Mouse (Mus musculus): Measurements from ENCODE around the gene Plod1. TPM values are rescaled to one million over a fixed set of nuclear protein-coding genes. Genes with fewer than 3 reads are reported as not detected.
A peak's percentile ranks its signal among the peaks of the same experiment; 100 is the strongest.
"Not testable (repeated sequence)": the region's sequence is repeated elsewhere in the genome, so short reads cannot be mapped to it uniquely, and the experiment has no call there.

Gene Plod1
- polyA plus RNA-seq, 1 experiment from 2014 or later: 39.0 TPM

- Histone ChIP-seq H3K4me1 (ENCODE audit: control insufficient read depth, insufficient read depth, low read length) (peaks cover 15% of the 10 kb centered on the region), H3K27me3 (replicated peaks; ENCODE audit: control insufficient read depth, insufficient read depth, low read length) (no peaks in the 10 kb centered on the region), H3K4me2 (ENCODE audit: low read depth, low read length) (peak within 1 kb of the TSS; percentile 78), H3K9me3 (ENCODE audit: control insufficient read depth, low read length) (no peaks in the 10 kb centered on the region), H3K4me3 (ENCODE audit: low read length) (peak within 1 kb of the TSS; percentile 90), H3K27ac (ENCODE audit: low read length) (peak within 1 kb of the TSS; percentile 83), H3K36me3 (ENCODE audit: control insufficient read depth, insufficient read depth, low read length) (peaks cover 29% of the 10 kb centered on the region), H3K9ac (ENCODE audit: low read depth, low read length) (peak within 1 kb of the TSS; percentile 91)
- under 1% methylated on average over 30 of the region's 30 CpGs for WGBS
- ATAC-seq: peak; percentile 99
Measured at GRCm38 (mm10) chr4:147868450-147869031, 68.0 kb downstream of the Plod1 start, which contains the start of the genes Miip and Fv1. Miip (minus strand) TSS chr4:147868816. Fv1 (plus strand) TSS chr4:147868979.

- peak overlapping the region; percentile 67 for H3K4me2 ChIP-seq (ENCODE audit: low read depth, low read length)
- ATAC-seq: peak; percentile 29
- H3K4me3 ChIP-seq (ENCODE audit: low read length): peak overlapping the region; percentile 90
- WGBS: 3% methylated on average over 22 of the region's 22 CpGs
- H3K9me3 ChIP-seq (ENCODE audit: control insufficient read depth, low read length): no peaks in the 10 kb centered on the region
- peaks cover 24% of the 10 kb centered on the region; the same call in 1 of the 2 replicates for H3K36me3 ChIP-seq (ENCODE audit: control insufficient read depth, insufficient read depth, low read length)
- H3K27me3 ChIP-seq (replicated peaks; ENCODE audit: control insufficient read depth, insufficient read depth, low read length): no peaks in the 10 kb centered on the region
- peak overlapping the region; percentile 83 for H3K27ac ChIP-seq (ENCODE audit: low read length)
- peaks cover 15% of the 10 kb centered on the region for H3K4me1 ChIP-seq (ENCODE audit: control insufficient read depth, insufficient read depth, low read length)
- peak overlapping the region; percentile 91 for H3K9ac ChIP-seq (ENCODE audit: low read depth, low read length)
Measured at GRCm38 (mm10) chr4:147867563-147868449, 68.8 kb downstream of the Plod1 start.

GRCm38 (mm10) chr4:147866793-147867192 lies 69.8 kb downstream of the Plod1 start:
- not testable (repeated sequence) for H3K9me3 ChIP-seq (ENCODE audit: control insufficient read depth, low read length); H3K4me2 ChIP-seq (ENCODE audit: low read depth, low read length); H3K27ac ChIP-seq (ENCODE audit: low read length); ATAC-seq; H3K9ac ChIP-seq (ENCODE audit: low read depth, low read length); H3K27me3 ChIP-seq (replicated peaks; ENCODE audit: control insufficient read depth, insufficient read depth, low read length); H3K4me3 ChIP-seq (ENCODE audit: low read length)
- H3K36me3 ChIP-seq (ENCODE audit: control insufficient read depth, insufficient read depth, low read length): peaks cover 27% of the 10 kb centered on the region
- 37% methylated on average over 3 of the region's 3 CpGs for WGBS
- H3K4me1 ChIP-seq (ENCODE audit: control insufficient read depth, insufficient read depth, low read length): peaks cover 15% of the 10 kb centered on the region

- no peak overlapping the region for H3K4me3 ChIP-seq (ENCODE audit: low read length)
- no peaks in the 10 kb centered on the region for H3K27me3 ChIP-seq (replicated peaks; ENCODE audit: control insufficient read depth, insufficient read depth, low read length)
- H3K9ac ChIP-seq (ENCODE audit: low read depth, low read length): no peak overlapping the region
- H3K36me3 ChIP-seq (ENCODE audit: control insufficient read depth, insufficient read depth, low read length): peaks cover 30% of the 10 kb centered on the region
- no peak overlapping the region for H3K4me2 ChIP-seq (ENCODE audit: low read depth, low read length)
- H3K27ac ChIP-seq (ENCODE audit: low read length): no peak overlapping the region
- H3K9me3 ChIP-seq (ENCODE audit: control insufficient read depth, low read length): no peaks in the 10 kb centered on the region
- ATAC-seq: no peak
- 95% methylated on average over 9 of the region's 9 CpGs for WGBS
- peaks cover 15% of the 10 kb centered on the region for H3K4me1 ChIP-seq (ENCODE audit: control insufficient read depth, insufficient read depth, low read length)
Measured at GRCm38 (mm10) chr4:147866056-147866455, 70.5 kb downstream of the Plod1 start.

- 95% methylated on average over 6 of the region's 6 CpGs for WGBS
- Histone ChIP-seq H3K27ac (ENCODE audit: low read length) (no peak overlapping the region), H3K4me2 (ENCODE audit: low read depth, low read length) (no peak overlapping the region), H3K27me3 (replicated peaks; ENCODE audit: control insufficient read depth, insufficient read depth, low read length) (no peaks in the 10 kb centered on the region), H3K36me3 (ENCODE audit: control insufficient read depth, insufficient read depth, low read length) (peaks cover 28% of the 10 kb centered on the region), H3K9ac (ENCODE audit: low read depth, low read length) (no peak overlapping the region), H3K9me3 (ENCODE audit: control insufficient read depth, low read length) (no peaks in the 10 kb centered on the region), H3K4me1 (ENCODE audit: control insufficient read depth, insufficient read depth, low read length) (peaks cover 15% of the 10 kb centered on the region), H3K4me3 (ENCODE audit: low read length) (no peak overlapping the region)
- ATAC-seq: no peak
Measured at GRCm38 (mm10) chr4:147865651-147866050, 70.9 kb downstream of the Plod1 start.

- WGBS: 86% methylated on average over 3 of the region's 3 CpGs
- Histone ChIP-seq H3K4me3 (ENCODE audit: low read length) (no peak overlapping the region), H3K9me3 (ENCODE audit: control insufficient read depth, low read length) (no peaks in the 10 kb centered on the region), H3K27me3 (replicated peaks; ENCODE audit: control insufficient read depth, insufficient read depth, low read length) (no peaks in the 10 kb centered on the region), H3K9ac (ENCODE audit: low read depth, low read length) (no peak overlapping the region), H3K4me1 (ENCODE audit: control insufficient read depth, insufficient read depth, low read length) (no peaks in the 10 kb centered on the region), H3K36me3 (ENCODE audit: control insufficient read depth, insufficient read depth, low read length) (peaks cover 25% of the 10 kb centered on the region), H3K27ac (ENCODE audit: low read length) (no peak overlapping the region), H3K4me2 (ENCODE audit: low read depth, low read length) (no peak overlapping the region)
- no peak for ATAC-seq
Measured at GRCm38 (mm10) chr4:147862051-147862450, 74.5 kb downstream of the Plod1 start.

Other genes starting within 250 kb of the Plod1 start
- gene Zfp534, start 234.2 kb downstream of the Plod1 start, polyA plus RNA-seq (2015; fragmentation: Nextera tagmentation; extraction: Ambion mirVana): not detected in 2 replicates
- gene Zfp984, start 127.0 kb downstream of the Plod1 start, polyA plus RNA-seq (2015; fragmentation: Nextera tagmentation; extraction: Ambion mirVana): 12.8 and 13.6 TPM in 2 replicates
- gene Zfp933, start 88.4 kb downstream of the Plod1 start, polyA plus RNA-seq (2015; fragmentation: Nextera tagmentation; extraction: Ambion mirVana): 3.5 and 4.3 TPM in 2 replicates
- gene Miip, start 68.0 kb downstream of the Plod1 start, polyA plus RNA-seq (2015; fragmentation: Nextera tagmentation; extraction: Ambion mirVana): 33.5 and 38.1 TPM in 2 replicates
- gene Fv1, start 67.8 kb downstream of the Plod1 start, polyA plus RNA-seq (2015; fragmentation: Nextera tagmentation; extraction: Ambion mirVana): 7.4 and 7.6 TPM in 2 replicates
- 50.8 and 59.7 TPM in 2 replicates for gene Mfn2, start 32.1 kb downstream of the Plod1 start, polyA plus RNA-seq (2015; fragmentation: Nextera tagmentation; extraction: Ambion mirVana)
- 4.5 and 11.3 TPM in 2 replicates for gene 2510039O18Rik, start 4.1 kb upstream of the Plod1 start, polyA plus RNA-seq (2015; fragmentation: Nextera tagmentation; extraction: Ambion mirVana)
- gene Nppb, start 49.0 kb upstream of the Plod1 start, polyA plus RNA-seq (2015; fragmentation: Nextera tagmentation; extraction: Ambion mirVana): not detected in 2 replicates
- 0.22 and 0.51 TPM in 2 replicates for gene Nppa, start 64.0 kb upstream of the Plod1 start, polyA plus RNA-seq (2015; fragmentation: Nextera tagmentation; extraction: Ambion mirVana)
- 4.5 TPM in 2 replicates for gene Clcn6, start 102.1 kb upstream of the Plod1 start, polyA plus RNA-seq (2015; fragmentation: Nextera tagmentation; extraction: Ambion mirVana)
- 14.3 and 19.4 TPM in 2 replicates for gene Mthfr, start 102.3 kb upstream of the Plod1 start, polyA plus RNA-seq (2015; fragmentation: Nextera tagmentation; extraction: Ambion mirVana)
- 19.6 and 22.2 TPM in 2 replicates for gene Agtrap, start 151.3 kb upstream of the Plod1 start, polyA plus RNA-seq (2015; fragmentation: Nextera tagmentation; extraction: Ambion mirVana)
- 29.3 and 30.1 TPM in 2 replicates for gene Mad2l2, start 193.6 kb upstream of the Plod1 start, polyA plus RNA-seq (2015; fragmentation: Nextera tagmentation; extraction: Ambion mirVana)
- gene Draxin, start 193.9 kb upstream of the Plod1 start, polyA plus RNA-seq (2015; fragmentation: Nextera tagmentation; extraction: Ambion mirVana): 0.06 and 0.07 TPM in 2 replicates
- gene Fbxo6, start 215.4 kb upstream of the Plod1 start, polyA plus RNA-seq (2015; fragmentation: Nextera tagmentation; extraction: Ambion mirVana): 22.7 and 23.8 TPM in 2 replicates
- gene Fbxo44, start 223.7 kb upstream of the Plod1 start, polyA plus RNA-seq (2015; fragmentation: Nextera tagmentation; extraction: Ambion mirVana): 6.8 and 7.3 TPM in 2 replicates
- gene Fbxo2, start 223.9 kb upstream of the Plod1 start, polyA plus RNA-seq (2015; fragmentation: Nextera tagmentation; extraction: Ambion mirVana): 0.34 and 0.64 TPM in 2 replicates